Mouse (Mus musculus): ENCODE measurements around the gene Cdk1.

The Cdk1 gene

DNA sequence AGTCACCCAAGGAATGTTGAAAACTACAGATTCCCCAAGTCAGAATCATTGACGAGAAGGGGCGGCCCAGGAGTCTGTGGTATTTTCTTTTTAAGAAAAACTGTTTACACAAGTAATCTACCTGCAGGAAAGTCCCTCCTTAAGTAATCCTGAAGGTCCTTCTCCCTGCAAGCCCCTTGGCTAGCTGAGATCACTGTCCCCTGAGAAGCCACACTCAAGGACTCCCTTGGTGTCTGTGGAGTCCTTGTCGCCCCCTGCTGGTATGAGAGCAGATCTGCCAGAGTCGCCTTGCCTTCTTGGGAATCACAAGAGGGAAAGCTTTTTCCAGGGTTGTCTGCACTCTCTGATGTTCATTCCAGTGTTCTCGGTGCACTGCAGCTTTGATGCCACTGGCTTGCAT, 45.7 kb downstream of the Cdk1 start:
- DNase-seq (ENCODE audit: extremely low read depth, low read depth): no peak

DNA sequence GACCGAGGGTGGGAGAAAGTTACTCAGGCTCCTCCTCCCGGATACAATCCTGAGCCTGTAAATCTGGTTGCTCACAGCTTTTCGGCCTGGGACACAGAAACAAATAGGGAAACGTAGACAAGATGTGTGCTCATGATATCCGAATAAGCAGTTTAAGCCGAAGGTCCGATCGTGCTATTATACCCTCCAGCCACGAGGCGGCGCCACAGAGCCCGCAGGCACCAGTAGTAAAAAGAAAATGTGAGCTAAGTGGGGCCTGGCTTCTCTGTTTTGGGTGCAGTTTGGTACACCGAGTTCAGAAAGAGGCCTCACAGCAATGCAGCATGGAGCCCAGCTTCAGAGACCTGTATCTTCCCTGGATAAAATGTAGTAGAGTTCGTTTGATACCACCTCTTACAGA, 46.5 kb downstream of the Cdk1 start:
- no peak for DNase-seq (ENCODE audit: extremely low read depth, low read depth)

- no peak for DNase-seq (ENCODE audit: extremely low read depth, low read depth)
Measured at GRCm38 (mm10) chr10:69305600-69305999, 47.1 kb downstream of the Cdk1 start.

DNA sequence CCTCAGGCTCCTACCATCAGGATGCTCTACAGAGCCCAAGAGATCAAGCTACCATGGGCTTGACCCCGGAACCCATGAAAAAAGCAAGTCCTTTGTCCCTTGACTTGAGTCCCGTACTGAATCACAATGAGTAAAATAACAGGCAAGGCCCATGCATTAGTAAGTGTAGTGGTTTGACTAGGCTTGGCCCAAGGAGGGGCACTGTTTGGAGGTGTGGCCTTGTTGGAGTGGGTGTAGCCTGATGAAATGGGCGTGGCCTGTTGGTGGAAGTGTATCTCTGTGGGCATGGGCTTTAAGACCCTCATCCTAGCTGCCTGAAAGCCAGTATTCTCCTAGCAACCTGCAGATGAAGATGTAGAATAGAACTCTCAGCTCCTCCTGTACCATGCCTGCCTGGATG, 47.9 kb downstream of the Cdk1 start:
- no peak for DNase-seq (ENCODE audit: extremely low read depth, low read depth)

GRCm38 (mm10) chr10:69302667-69303066, 50.1 kb downstream of the Cdk1 start:
- no peak for DNase-seq (ENCODE audit: extremely low read depth, low read depth)

DNA sequence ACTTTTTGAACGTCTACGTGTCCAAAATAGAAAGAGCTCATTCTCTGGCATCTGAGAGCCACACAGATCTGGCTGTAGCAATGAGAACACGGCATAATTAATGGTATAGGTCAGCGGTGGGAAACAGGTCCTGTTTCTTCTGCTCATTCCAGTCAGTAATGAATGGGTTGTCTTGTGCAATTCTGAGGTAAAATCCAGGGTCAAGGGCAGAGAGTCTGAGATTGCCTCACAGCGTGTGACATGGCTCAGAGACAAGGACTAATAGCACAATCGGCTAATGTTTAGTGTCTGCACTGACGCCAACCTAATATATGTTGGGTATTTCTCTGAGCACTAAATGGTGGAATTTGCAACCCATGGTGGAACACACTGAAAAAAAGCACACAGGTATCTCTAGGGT, 52.8 kb downstream of the Cdk1 start:
- no peak for DNase-seq (ENCODE audit: extremely low read depth, low read depth)

DNA sequence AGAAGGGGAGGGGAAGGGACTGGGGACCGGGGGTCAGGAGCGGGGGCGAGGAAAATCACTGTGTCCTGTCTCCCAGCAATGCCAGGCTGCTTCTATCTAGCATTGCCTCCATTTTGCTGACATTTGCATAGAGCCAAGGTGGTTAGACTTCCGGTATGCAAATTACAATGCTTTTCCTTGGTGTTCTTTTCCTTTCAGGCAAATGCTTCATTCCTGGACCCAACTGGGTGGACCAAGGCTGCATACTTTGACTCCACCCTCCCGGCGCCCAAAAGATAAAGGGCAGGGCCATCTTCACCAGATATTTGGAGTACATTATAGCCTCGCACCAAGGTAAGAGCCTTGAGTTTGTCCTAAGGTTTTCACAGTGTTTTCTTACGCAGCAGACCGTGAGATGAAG, 56.8 kb downstream of the Cdk1 start:
- no peak for DNase-seq (ENCODE audit: extremely low read depth, low read depth)

GRCm38 (mm10) chr10:69290736-69291135, 62.0 kb downstream of the Cdk1 start:
- DNase-seq (ENCODE audit: extremely low read depth, low read depth): no peak

DNA sequence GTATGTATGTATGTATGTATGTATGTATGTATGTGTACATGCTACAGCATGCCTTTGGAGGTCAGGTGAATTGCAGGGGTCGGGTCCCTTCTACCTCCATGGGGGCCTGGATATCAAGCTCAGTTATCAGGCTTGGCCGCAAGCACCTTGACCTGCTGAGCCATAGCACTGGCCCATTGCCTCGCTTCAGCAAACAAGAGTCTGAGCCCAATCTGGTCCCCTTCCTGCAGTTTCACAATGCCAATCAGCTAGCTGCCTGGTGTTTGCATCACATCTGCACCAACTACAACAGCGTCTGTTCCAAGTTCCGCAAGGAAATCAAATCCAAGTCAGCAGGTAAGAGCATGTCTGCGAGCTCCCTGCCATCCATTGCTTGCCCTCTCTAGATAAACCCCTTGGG, 64.0 kb downstream of the Cdk1 start:
- no peak for DNase-seq (ENCODE audit: extremely low read depth, low read depth)

DNA sequence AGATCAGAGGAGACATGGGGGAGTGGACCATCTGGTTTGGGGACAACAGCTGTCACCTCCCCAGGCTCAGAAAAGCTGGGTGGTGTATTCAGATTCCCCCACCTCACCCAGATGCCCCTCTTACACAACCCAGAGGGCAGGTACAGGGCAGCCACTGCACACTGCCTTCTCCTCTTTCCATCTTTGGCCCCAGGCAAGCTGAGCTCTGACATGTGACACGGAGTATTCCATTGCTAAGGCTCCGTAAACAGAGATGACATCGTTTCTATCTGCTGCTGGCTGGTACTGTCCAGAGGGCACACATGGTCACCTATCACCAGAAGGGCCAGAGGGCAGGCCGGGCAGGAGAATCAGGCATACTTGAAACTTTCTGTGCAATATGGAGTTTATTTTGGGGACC, 64.7 kb downstream of the Cdk1 start:
- no peak for DNase-seq (ENCODE audit: extremely low read depth, low read depth)

GRCm38 (mm10) chr10:69286939-69287338, 65.8 kb downstream of the Cdk1 start:
- no peak for DNase-seq (ENCODE audit: extremely low read depth, low read depth)
